Mouse (Mus musculus) heart, embryonic 13.5 days (tissue): ENCODE data around the gene Auts2. TPM values are rescaled to one million over a fixed set of nuclear protein-coding genes. Genes with fewer than 3 reads are reported as not detected.

ENCODE experiments used
- ATAC-seq: fragments of 200-750 bp; cut with Nextera tagmentation; 2 replicates; pipeline ENCODE4 v1.8.0; 2017; ENCODE audit warnings: moderate TSS enrichment; ENCODE audit not compliant: insufficient number of reproducible peaks, low FRiP score, low TSS enrichment; ENCODE audit errors: extremely low read depth
- H3K27ac ChIP-seq: fragments of 300-500 bp; sonication (generic); replicated peaks from 2 replicates; pipeline ENCODE4 v1.5.1; 2015; ENCODE audit warnings: moderate library complexity, mild to moderate bottlenecking, inconsistent platforms
- H3K27me3 ChIP-seq: fragments of 300-500 bp; sonication (generic); replicated peaks from 2 replicates; pipeline ENCODE4 v1.6.1; 2015; ENCODE audit warnings: mild to moderate bottlenecking, inconsistent platforms
- H3K36me3 ChIP-seq: fragments of 300-500 bp; sonication (generic); 2 replicates; pipeline ENCODE4 v1.6.1; 2015; ENCODE audit warnings: mild to moderate bottlenecking, inconsistent platforms
- H3K4me1 ChIP-seq: fragments of 300-500 bp; sonication (generic); 2 replicates; pipeline ENCODE4 v1.6.1; 2015; ENCODE audit warnings: inconsistent platforms
- H3K4me2 ChIP-seq: fragments of 300-500 bp; sonication (generic); 2 replicates; pipeline ENCODE4 v1.6.1; 2015; ENCODE audit warnings: inconsistent platforms, mild to moderate bottlenecking, moderate library complexity
- H3K4me3 ChIP-seq: fragments of 300-500 bp; sonication (generic); 2 replicates; pipeline ENCODE4 v1.5.1; 2015; ENCODE audit warnings: moderate library complexity, mild to moderate bottlenecking, inconsistent platforms
- H3K9ac ChIP-seq: fragments of 300-500 bp; sonication (generic); 2 replicates; pipeline ENCODE4 v1.6.1; 2015; ENCODE audit warnings: inconsistent platforms, mild to moderate bottlenecking, moderate library complexity
- H3K9me3 ChIP-seq: fragments of 300-500 bp; sonication (generic); 2 replicates; pipeline ENCODE4 v1.6.1; 2016; ENCODE audit warnings: inconsistent platforms
- WGBS: fragments of 180-500 bp; shearing (Covaris S2); methylation state at CpG from one replicate; pipeline ENCODE4 v1.1.7; 2015; ENCODE audit warnings: mixed read lengths; 5-methylcytosine and 5-hydroxymethylcytosine counted together
- polyA plus RNA-seq: library from polyadenylated mRNA; unstranded; fragments of >200 nt; fragmentation: Nextera tagmentation; extraction: Ambion mirVana; gene quantifications from 2 replicates; pipeline ENCODE4 v1.2.1, GENCODE M21; 2015

Auts2 gene
- polyA plus RNA-seq, 1 experiment from 2014 or later = 13.8 TPM

- no peak for ATAC-seq
- Histone ChIP-seq H3K4me3 (no peak overlapping the region), H3K9me3 (no peaks in the 10 kb centered on the region), H3K4me2 (no peak overlapping the region), H3K36me3 (no peaks in the 10 kb centered on the region), H3K27me3 (no peaks in the 10 kb centered on the region), H3K9ac (no peak overlapping the region), H3K4me1 (0 out of 2 replicates have a peak, but pooled peaks cover 3% of the 10 kb centered on the region), H3K27ac (no peak overlapping the region)
- 59% methylated on average over 14 of the region's 14 CpGs for WGBS
Observed at GRCm38 (mm10) chr5:131839657-131840315, 703.4 kb downstream of the Auts2 start.

GRCm38 (mm10) chr5:131839023-131839422 is 704.1 kb downstream of the Auts2 start:
- Histone ChIP-seq H3K4me2 (no peak overlapping the region), H3K27me3 (no peaks in the 10 kb centered on the region), H3K27ac (no peak overlapping the region), H3K4me3 (no peak overlapping the region), H3K9ac (no peak overlapping the region), H3K36me3 (no peaks in the 10 kb centered on the region), H3K9me3 (no peaks in the 10 kb centered on the region), H3K4me1 (0 out of 2 replicates have a peak, but pooled peaks cover 3% of the 10 kb centered on the region)
- WGBS = 66% methylated on average over 10 of the region's 10 CpGs
- no peak for ATAC-seq

- Histone ChIP-seq H3K36me3 (no peaks in the 10 kb centered on the region), H3K27ac (no peak overlapping the region), H3K27me3 (no peaks in the 10 kb centered on the region), H3K4me3 (no peak overlapping the region), H3K9me3 (no peaks in the 10 kb centered on the region), H3K4me1 (0 out of 2 replicates have a peak, but pooled peaks cover 3% of the 10 kb centered on the region), H3K4me2 (no peak overlapping the region), H3K9ac (no peak overlapping the region)
- 69% methylated on average over 6 of the region's 6 CpGs for WGBS
- no peak for ATAC-seq
Observed at GRCm38 (mm10) chr5:131838064-131838463, 705.1 kb downstream of the Auts2 start.

- no peak overlapping the region for H3K9ac ChIP-seq
- H3K36me3 ChIP-seq = no peaks in the 10 kb centered on the region
- H3K27me3 ChIP-seq = no peaks in the 10 kb centered on the region
- H3K9me3 ChIP-seq = no peaks in the 10 kb centered on the region
- no peak for ATAC-seq
- H3K27ac ChIP-seq = no peak overlapping the region
- 0 out of 2 replicates have a peak, but pooled peaks cover 3% of the 10 kb centered on the region for H3K4me1 ChIP-seq
- WGBS = 67% methylated on average over 6 of the region's 6 CpGs
- H3K4me2 ChIP-seq = no peak overlapping the region
- H3K4me3 ChIP-seq = no peak overlapping the region
Observed at GRCm38 (mm10) chr5:131836014-131836735, 707.0 kb downstream of the Auts2 start.

GRCm38 (mm10) chr5:131832891-131833876 is 710.0 kb downstream of the Auts2 start:
- no peaks in the 10 kb centered on the region for H3K27me3 ChIP-seq
- H3K27ac ChIP-seq = no peak overlapping the region
- no peak overlapping the region for H3K4me3 ChIP-seq
- 58% methylated on average over 19 of the region's 19 CpGs for WGBS
- H3K4me1 ChIP-seq = peaks cover 22% of the 10 kb centered on the region
- H3K36me3 ChIP-seq = no peaks in the 10 kb centered on the region
- ATAC-seq = no peak
- H3K9ac ChIP-seq = no peak overlapping the region
- H3K4me2 ChIP-seq = no peak overlapping the region
- H3K9me3 ChIP-seq = no peaks in the 10 kb centered on the region

- no peaks in the 10 kb centered on the region for H3K27me3 ChIP-seq
- H3K4me2 ChIP-seq = no peak overlapping the region
- no peak overlapping the region for H3K9ac ChIP-seq
- peaks cover 18% of the 10 kb centered on the region for H3K4me1 ChIP-seq
- H3K4me3 ChIP-seq = no peak overlapping the region
- H3K9me3 ChIP-seq = no peaks in the 10 kb centered on the region
- no peak overlapping the region for H3K27ac ChIP-seq
- H3K36me3 ChIP-seq = no peaks in the 10 kb centered on the region
- no peak for ATAC-seq
- 67% methylated on average over 6 of the region's 6 CpGs for WGBS
Observed at GRCm38 (mm10) chr5:131830111-131830510, 713.0 kb downstream of the Auts2 start.

- H3K4me3 ChIP-seq = no peak overlapping the region
- H3K9ac ChIP-seq = no peak overlapping the region
- WGBS = 14% methylated on average over 3 of the region's 3 CpGs
- ATAC-seq = no peak
- no peak overlapping the region for H3K4me2 ChIP-seq
- no peaks in the 10 kb centered on the region for H3K27me3 ChIP-seq
- H3K4me1 ChIP-seq = peaks cover 25% of the 10 kb centered on the region
- no peaks in the 10 kb centered on the region for H3K36me3 ChIP-seq
- peak overlapping the region; percentile 8; the same call in 1 of the 2 replicates for H3K27ac ChIP-seq
- no peaks in the 10 kb centered on the region for H3K9me3 ChIP-seq
Observed at GRCm38 (mm10) chr5:131829248-131829647, 713.9 kb downstream of the Auts2 start.

GRCm38 (mm10) chr5:131828607-131829006 is 714.5 kb downstream of the Auts2 start:
- no peak overlapping the region for H3K4me3 ChIP-seq
- peaks cover 29% of the 10 kb centered on the region for H3K4me1 ChIP-seq
- H3K27me3 ChIP-seq = no peaks in the 10 kb centered on the region
- no peak for ATAC-seq
- no peak overlapping the region for H3K9ac ChIP-seq
- no peak overlapping the region for H3K27ac ChIP-seq
- no peak overlapping the region for H3K4me2 ChIP-seq
- no peaks in the 10 kb centered on the region for H3K36me3 ChIP-seq
- 61% methylated on average over 2 of the region's 2 CpGs for WGBS
- no peaks in the 10 kb centered on the region for H3K9me3 ChIP-seq

- Histone ChIP-seq H3K36me3 (no peaks in the 10 kb centered on the region), H3K9ac (no peak overlapping the region), H3K27ac (no peak overlapping the region), H3K4me3 (no peak overlapping the region), H3K9me3 (no peaks in the 10 kb centered on the region), H3K27me3 (no peaks in the 10 kb centered on the region), H3K4me1 (peaks cover 29% of the 10 kb centered on the region), H3K4me2 (no peak overlapping the region)
- no peak for ATAC-seq
- 75% methylated on average over 8 of the region's 8 CpGs for WGBS
Observed at GRCm38 (mm10) chr5:131826362-131827261, 716.5 kb downstream of the Auts2 start.

GRCm38 (mm10) chr5:131825421-131825820 is 717.7 kb downstream of the Auts2 start:
- no peaks in the 10 kb centered on the region for H3K27me3 ChIP-seq
- no peak overlapping the region for H3K9ac ChIP-seq
- H3K4me3 ChIP-seq = no peak overlapping the region
- H3K36me3 ChIP-seq = no peaks in the 10 kb centered on the region
- 59% methylated on average over 3 of the region's 3 CpGs for WGBS
- H3K4me2 ChIP-seq = no peak overlapping the region
- peaks cover 26% of the 10 kb centered on the region for H3K4me1 ChIP-seq
- H3K27ac ChIP-seq = no peak overlapping the region
- ATAC-seq = no peak
- H3K9me3 ChIP-seq = no peaks in the 10 kb centered on the region
